Mouse (Mus musculus) midbrain, embryonic 10.5 days (tissue): ENCODE results near the gene Psors1c2. TPM values are rescaled to one million over a fixed set of nuclear protein-coding genes. Genes with fewer than 3 reads are reported as not detected.

Experiments
- DNase-seq: peaks from one replicate; pipeline ENCODE4 v3.0.0-alpha.2; 2017; ENCODE audit warnings: low spot score
- H3K27ac ChIP-seq: fragments of 300-500 bp; sonication (generic); replicated peaks from 2 replicates; pipeline ENCODE4 v1.5.1; 2016; ENCODE audit warnings: mild to moderate bottlenecking
- H3K27me3 ChIP-seq: fragments of 300-500 bp; sonication (generic); 2 replicates; pipeline ENCODE4 v1.6.1; 2016; ENCODE audit warnings: low read depth, mild to moderate bottlenecking; ENCODE audit not compliant: poor library complexity, severe bottlenecking
- H3K36me3 ChIP-seq: fragments of 300-500 bp; sonication (generic); 2 replicates; pipeline ENCODE4 v1.6.1; 2016; ENCODE audit warnings: mild to moderate bottlenecking, moderate library complexity
- H3K4me1 ChIP-seq: fragments of 300-500 bp; sonication (generic); 2 replicates; pipeline ENCODE4 v1.6.1; 2016
- H3K4me3 ChIP-seq: fragments of 300-500 bp; sonication (generic); 2 replicates; pipeline ENCODE4 v1.5.1; 2016; ENCODE audit warnings: mild to moderate bottlenecking, moderate library complexity
- H3K9me3 ChIP-seq: fragments of 300-500 bp; sonication (generic); replicated peaks from 2 replicates; pipeline ENCODE4 v1.6.1; 2016; ENCODE audit warnings: mild to moderate bottlenecking
- WGBS: fragments of 180-500 bp; shearing (Covaris S2); methylation state at CpG from one replicate; pipeline ENCODE4 v1.1.7; 2016; 5-methylcytosine and 5-hydroxymethylcytosine counted together
- polyA plus RNA-seq: library from polyadenylated mRNA; unstranded; fragments of >200 nt; fragmentation: Nextera tagmentation; extraction: Ambion mirVana; gene quantifications from 2 replicates; pipeline ENCODE4 v1.2.1, GENCODE M21; 2016

The Psors1c2 gene
- polyA plus RNA-seq, 1 experiment from 2014 or later, result 2.0 TPM

- Histone ChIP-seq H3K27ac (no peak overlapping the region), H3K36me3 (peaks cover 19% of the 10 kb centered on the region), H3K4me3 (no peak overlapping the region), H3K9me3 (no peaks in the 10 kb centered on the region), H3K27me3 (no peaks in the 10 kb centered on the region), H3K4me1 (peaks cover 11% of the 10 kb centered on the region; the same call in 1 of the 2 replicates)
- WGBS, result 17% methylated on average over 6 of the region's 6 CpGs
- DNase-seq, result peak; percentile 61
These were observed 1.3 kb downstream of the Psors1c2 start for GRCm38 (mm10) chr17:35534343-35534742.

- H3K36me3 ChIP-seq, result no peaks in the 10 kb centered on the region
- H3K27me3 ChIP-seq, result no peaks in the 10 kb centered on the region
- no peak overlapping the region for H3K4me3 ChIP-seq
- WGBS, result 89% methylated on average over 4 of the region's 4 CpGs
- peaks cover 8% of the 10 kb centered on the region; the same call in 1 of the 2 replicates for H3K4me1 ChIP-seq
- no peaks in the 10 kb centered on the region for H3K9me3 ChIP-seq
- H3K27ac ChIP-seq, result no peak overlapping the region
- no peak for DNase-seq
These were observed 4.4 kb downstream of the Psors1c2 start for GRCm38 (mm10) chr17:35537421-35537820.

- DNase-seq, result no peak
- Histone ChIP-seq H3K27ac (no peak overlapping the region), H3K4me3 (no peak overlapping the region), H3K9me3 (no peaks in the 10 kb centered on the region), H3K4me1 (peaks cover 12% of the 10 kb centered on the region), H3K27me3 (no peaks in the 10 kb centered on the region), H3K36me3 (no peaks in the 10 kb centered on the region)
- 79% methylated on average over 1 of the region's 1 CpGs for WGBS
These were observed 5.5 kb downstream of the Psors1c2 start for GRCm38 (mm10) chr17:35538476-35538875.

- H3K9me3 ChIP-seq, result no peaks in the 10 kb centered on the region
- no peak for DNase-seq
- no peaks in the 10 kb centered on the region for H3K27me3 ChIP-seq
- WGBS, result 55% methylated on average over 10 of the region's 10 CpGs
- peaks cover 16% of the 10 kb centered on the region for H3K4me1 ChIP-seq
- no peak overlapping the region for H3K27ac ChIP-seq
- no peak overlapping the region for H3K4me3 ChIP-seq
- no peaks in the 10 kb centered on the region for H3K36me3 ChIP-seq
These were observed 6.5 kb downstream of the Psors1c2 start for GRCm38 (mm10) chr17:35539540-35539939.

GRCm38 (mm10) chr17:35542761-35543411, 9.9 kb downstream of the Psors1c2 start:
- Histone ChIP-seq H3K36me3 (no peaks in the 10 kb centered on the region), H3K27me3 (no peaks in the 10 kb centered on the region), H3K4me3 (no peak overlapping the region; the same call in 1 of the 2 replicates), H3K9me3 (no peaks in the 10 kb centered on the region), H3K4me1 (peaks cover 28% of the 10 kb centered on the region), H3K27ac (0 out of 2 replicates have a peak overlapping the region, but pooled peaks have one; percentile 33)
- no peak for DNase-seq
- WGBS, result 84% methylated on average over 15 of the region's 15 CpGs

- no peak overlapping the region; the same call in 1 of the 2 replicates for H3K4me3 ChIP-seq
- no peak overlapping the region for H3K27ac ChIP-seq
- no peaks in the 10 kb centered on the region for H3K36me3 ChIP-seq
- H3K4me1 ChIP-seq, result peaks cover 28% of the 10 kb centered on the region
- H3K27me3 ChIP-seq, result no peaks in the 10 kb centered on the region
- DNase-seq, result no peak
- no peaks in the 10 kb centered on the region for H3K9me3 ChIP-seq
- 56% methylated on average over 14 of the region's 14 CpGs for WGBS
These were observed 10.4 kb downstream of the Psors1c2 start for GRCm38 (mm10) chr17:35543412-35543861.

- DNase-seq, result no peak
- WGBS, result 80% methylated on average over 6 of the region's 6 CpGs
- Histone ChIP-seq H3K4me3 (no peak overlapping the region), H3K9me3 (no peaks in the 10 kb centered on the region), H3K4me1 (peaks cover 28% of the 10 kb centered on the region), H3K27ac (no peak overlapping the region), H3K36me3 (no peaks in the 10 kb centered on the region), H3K27me3 (no peaks in the 10 kb centered on the region)
These were observed 11.0 kb downstream of the Psors1c2 start for GRCm38 (mm10) chr17:35544001-35544400.

- 36% methylated on average over 6 of the region's 6 CpGs for WGBS
- Histone ChIP-seq H3K27ac (no peak overlapping the region), H3K9me3 (no peaks in the 10 kb centered on the region), H3K4me3 (no peak overlapping the region), H3K36me3 (no peaks in the 10 kb centered on the region), H3K27me3 (peaks cover 1% of the 10 kb centered on the region; the same call in 1 of the 2 replicates), H3K4me1 (peaks cover 28% of the 10 kb centered on the region)
- DNase-seq, result peak; percentile 61
These were observed 11.7 kb downstream of the Psors1c2 start for GRCm38 (mm10) chr17:35544680-35545079.

- no peaks in the 10 kb centered on the region for H3K9me3 ChIP-seq
- 57% methylated on average over 2 of the region's 2 CpGs for WGBS
- peaks cover 12% of the 10 kb centered on the region; the same call in 1 of the 2 replicates for H3K27me3 ChIP-seq
- no peak for DNase-seq
- no peaks in the 10 kb centered on the region for H3K36me3 ChIP-seq
- no peak overlapping the region for H3K27ac ChIP-seq
- peaks cover 28% of the 10 kb centered on the region for H3K4me1 ChIP-seq
- H3K4me3 ChIP-seq, result no peak overlapping the region
These were observed 14.5 kb downstream of the Psors1c2 start for GRCm38 (mm10) chr17:35547465-35547864.

GRCm38 (mm10) chr17:35548636-35549035, 15.6 kb downstream of the Psors1c2 start:
- 13% methylated on average over 5 of the region's 5 CpGs for WGBS
- DNase-seq, result no peak
- Histone ChIP-seq H3K27ac (no peak overlapping the region), H3K4me1 (peaks cover 19% of the 10 kb centered on the region), H3K9me3 (no peaks in the 10 kb centered on the region), H3K36me3 (no peaks in the 10 kb centered on the region), H3K27me3 (peaks cover 12% of the 10 kb centered on the region; the same call in 1 of the 2 replicates), H3K4me3 (no peak overlapping the region)

GRCm38 (mm10) chr17:35549437-35550142, 16.6 kb downstream of the Psors1c2 start:
- Histone ChIP-seq H3K4me3 (no peak overlapping the region), H3K36me3 (no peaks in the 10 kb centered on the region), H3K27ac (0 out of 2 replicates have a peak overlapping the region, but pooled peaks have one; percentile 9), H3K9me3 (no peaks in the 10 kb centered on the region), H3K27me3 (peaks cover 12% of the 10 kb centered on the region; the same call in 1 of the 2 replicates), H3K4me1 (peaks cover 12% of the 10 kb centered on the region)
- WGBS, result 55% methylated on average over 15 of the region's 15 CpGs
- no peak for DNase-seq

GRCm38 (mm10) chr17:35550143-35550494, 17.1 kb downstream of the Psors1c2 start:
- no peak overlapping the region for H3K27ac ChIP-seq
- H3K4me3 ChIP-seq, result no peak overlapping the region
- peaks cover 12% of the 10 kb centered on the region; the same call in 1 of the 2 replicates for H3K27me3 ChIP-seq
- no peak for DNase-seq
- H3K36me3 ChIP-seq, result no peaks in the 10 kb centered on the region
- 93% methylated on average over 4 of the region's 4 CpGs for WGBS
- H3K4me1 ChIP-seq, result peaks cover 12% of the 10 kb centered on the region
- H3K9me3 ChIP-seq, result no peaks in the 10 kb centered on the region

GRCm38 (mm10) chr17:35550871-35551270, 17.9 kb downstream of the Psors1c2 start:
- WGBS, result 58% methylated on average over 8 of the region's 8 CpGs
- H3K36me3 ChIP-seq, result no peaks in the 10 kb centered on the region
- no peak overlapping the region for H3K27ac ChIP-seq
- peaks cover 12% of the 10 kb centered on the region; the same call in 1 of the 2 replicates for H3K27me3 ChIP-seq
- no peak for DNase-seq
- no peak overlapping the region for H3K4me3 ChIP-seq
- no peaks in the 10 kb centered on the region for H3K9me3 ChIP-seq
- peaks cover 12% of the 10 kb centered on the region for H3K4me1 ChIP-seq
